Mouse (Mus musculus) spleen, adult 2 months (tissue): ENCODE measurements around the gene Rorc.

Experiments used
- CTCF ChIP-seq: fragments of 200-500 bp; IDR thresholded peaks from 2 replicates; pipeline ENCODE4 v1.5.1; 2011; ENCODE audit warnings: mild to moderate bottlenecking, inconsistent platforms; ENCODE audit not compliant: insufficient read depth, insufficient read length, insufficient replicate concordance; ENCODE audit errors: extremely low read depth
- POLR2A ChIP-seq: fragments of 200-500 bp; IDR thresholded peaks from 2 replicates; pipeline ENCODE4 v1.6.1; 2011; ENCODE audit warnings: low read depth, low read length, inconsistent platforms

- TF ChIP-seq CTCF (no peak), POLR2A (no peak)
These were observed 71.0 kb downstream of the Rorc start, which contains the start of gene Oaz3 for GRCm38 (mm10) chr3:94443597-94443964.
